Mouse (Mus musculus): ENCODE results near the gene Slc28a1. TPM values are rescaled to one million over a fixed set of nuclear protein-coding genes. Genes with fewer than 3 reads are reported as not detected.

Slc28a1 gene
- polyA plus RNA-seq, 1 experiment from 2014 or later: 0.14 TPM

- no peak overlapping the region for H3K4me3 ChIP-seq
- H3K9ac ChIP-seq: no peak overlapping the region
- no peak for ATAC-seq (replicated peaks; ENCODE audit: insufficient number of reproducible peaks, insufficient read depth, low FRiP score, low read depth)
- H3K27me3 ChIP-seq: no peaks in the 10 kb centered on the region
- 63% methylated on average over 8 of the region's 8 CpGs for WGBS
- no peaks in the 10 kb centered on the region for H3K36me3 ChIP-seq
- no peak overlapping the region for H3K27ac ChIP-seq
- peaks cover 8% of the 10 kb centered on the region; the same call in 1 of the 2 replicates for H3K4me1 ChIP-seq (replicated peaks)
- no peaks in the 10 kb centered on the region for H3K9me3 ChIP-seq (replicated peaks)
- H3K4me2 ChIP-seq: no peak overlapping the region
Measured at GRCm38 (mm10) chr7:81124773-81125172, 10.2 kb downstream of the Slc28a1 start.

- Histone ChIP-seq H3K9ac (no peak overlapping the region), H3K27me3 (no peaks in the 10 kb centered on the region), H3K4me2 (no peak overlapping the region), H3K9me3 (replicated peaks) (no peaks in the 10 kb centered on the region), H3K27ac (no peak overlapping the region), H3K36me3 (no peaks in the 10 kb centered on the region), H3K4me1 (replicated peaks) (peaks cover 10% of the 10 kb centered on the region; the same call in 1 of the 2 replicates), H3K4me3 (no peak overlapping the region)
- 73% methylated on average over 10 of the region's 10 CpGs for WGBS
- no peak; the same call in 1 of the 2 replicates for ATAC-seq (replicated peaks; ENCODE audit: insufficient number of reproducible peaks, insufficient read depth, low FRiP score, low read depth)
Measured at GRCm38 (mm10) chr7:81125215-81126175, 10.9 kb downstream of the Slc28a1 start.

- H3K9me3 ChIP-seq (replicated peaks): no peaks in the 10 kb centered on the region
- H3K27ac ChIP-seq: peak overlapping the region; percentile 76; the same call in 1 of the 2 replicates
- H3K4me1 ChIP-seq (replicated peaks): peaks cover 50% of the 10 kb centered on the region
- no peaks in the 10 kb centered on the region for H3K36me3 ChIP-seq
- no peak overlapping the region for H3K9ac ChIP-seq
- no peak overlapping the region for H3K4me3 ChIP-seq
- H3K27me3 ChIP-seq: no peaks in the 10 kb centered on the region
- H3K4me2 ChIP-seq: no peak overlapping the region
- 69% methylated on average over 7 of the region's 7 CpGs for WGBS
- no peak for ATAC-seq (replicated peaks; ENCODE audit: insufficient number of reproducible peaks, insufficient read depth, low FRiP score, low read depth)
Measured at GRCm38 (mm10) chr7:81131864-81132263, 17.3 kb downstream of the Slc28a1 start.

GRCm38 (mm10) chr7:81132851-81133279 lies 18.3 kb downstream of the Slc28a1 start:
- Histone ChIP-seq H3K4me3 (no peak overlapping the region), H3K27ac (peak overlapping the region; percentile 76), H3K36me3 (no peaks in the 10 kb centered on the region), H3K9me3 (replicated peaks) (no peaks in the 10 kb centered on the region), H3K27me3 (no peaks in the 10 kb centered on the region), H3K9ac (no peak overlapping the region), H3K4me1 (replicated peaks) (peaks cover 50% of the 10 kb centered on the region), H3K4me2 (no peak overlapping the region)
- ATAC-seq (replicated peaks; ENCODE audit: insufficient number of reproducible peaks, insufficient read depth, low FRiP score, low read depth): peak; percentile 77
- WGBS: 23% methylated on average over 2 of the region's 2 CpGs

- H3K27ac ChIP-seq: peak overlapping the region; percentile 76
- no peak overlapping the region for H3K9ac ChIP-seq
- WGBS: 77% methylated on average over 6 of the region's 6 CpGs
- no peak overlapping the region for H3K4me2 ChIP-seq
- H3K36me3 ChIP-seq: no peaks in the 10 kb centered on the region
- H3K9me3 ChIP-seq (replicated peaks): no peaks in the 10 kb centered on the region
- peak; percentile 0; the same call in 1 of the 2 replicates for ATAC-seq (replicated peaks; ENCODE audit: insufficient number of reproducible peaks, insufficient read depth, low FRiP score, low read depth)
- H3K4me1 ChIP-seq (replicated peaks): peaks cover 50% of the 10 kb centered on the region
- H3K4me3 ChIP-seq: no peak overlapping the region
- H3K27me3 ChIP-seq: no peaks in the 10 kb centered on the region
Measured at GRCm38 (mm10) chr7:81133416-81133815, 18.8 kb downstream of the Slc28a1 start.

- no peaks in the 10 kb centered on the region for H3K9me3 ChIP-seq (replicated peaks)
Measured at GRCm38 (mm10) chr7:81133941-81134340, 19.3 kb downstream of the Slc28a1 start.

GRCm38 (mm10) chr7:81134614-81135067 lies 20.0 kb downstream of the Slc28a1 start:
- Histone ChIP-seq H3K4me3 (peak overlapping the region; percentile 26), H3K9ac (peak overlapping the region; percentile 20)
- 7% methylated on average over 9 of the region's 9 CpGs for WGBS

More at GRCm38 (mm10) chr7:81133941-81134340, 19.3 kb downstream of the Slc28a1 start:
- peak overlapping the region; percentile 76 for H3K27ac ChIP-seq
- no peak overlapping the region for H3K4me3 ChIP-seq
- H3K27me3 ChIP-seq: no peaks in the 10 kb centered on the region
- H3K4me2 ChIP-seq: peak overlapping the region; percentile 55
- H3K4me1 ChIP-seq (replicated peaks): peaks cover 50% of the 10 kb centered on the region
- H3K36me3 ChIP-seq: no peaks in the 10 kb centered on the region
- no peak overlapping the region for H3K9ac ChIP-seq
- ATAC-seq (replicated peaks; ENCODE audit: insufficient number of reproducible peaks, insufficient read depth, low FRiP score, low read depth): no peak
- WGBS: 74% methylated on average over 2 of the region's 2 CpGs

GRCm38 (mm10) chr7:81137292-81137691 lies 22.7 kb downstream of the Slc28a1 start:
- no peaks in the 10 kb centered on the region for H3K9me3 ChIP-seq (replicated peaks)
- H3K27ac ChIP-seq: no peak overlapping the region
- no peak overlapping the region for H3K4me3 ChIP-seq
- ATAC-seq (replicated peaks; ENCODE audit: insufficient number of reproducible peaks, insufficient read depth, low FRiP score, low read depth): no peak
- H3K4me2 ChIP-seq: no peak overlapping the region
- no peak overlapping the region for H3K9ac ChIP-seq
- H3K27me3 ChIP-seq: no peaks in the 10 kb centered on the region
- H3K36me3 ChIP-seq: no peaks in the 10 kb centered on the region
- 80% methylated on average over 5 of the region's 5 CpGs for WGBS
- H3K4me1 ChIP-seq (replicated peaks): peaks cover 35% of the 10 kb centered on the region

More at GRCm38 (mm10) chr7:81134614-81135067, 20.0 kb downstream of the Slc28a1 start:
- peak overlapping the region; percentile 55 for H3K4me2 ChIP-seq
- ATAC-seq (replicated peaks; ENCODE audit: insufficient number of reproducible peaks, insufficient read depth, low FRiP score, low read depth): peak; percentile 72
- H3K36me3 ChIP-seq: no peaks in the 10 kb centered on the region
- no peaks in the 10 kb centered on the region for H3K9me3 ChIP-seq (replicated peaks)
- H3K27me3 ChIP-seq: no peaks in the 10 kb centered on the region
- peaks cover 46% of the 10 kb centered on the region for H3K4me1 ChIP-seq (replicated peaks)
- H3K27ac ChIP-seq: peak overlapping the region; percentile 76

GRCm38 (mm10) chr7:81139100-81139499 lies 24.5 kb downstream of the Slc28a1 start:
- H3K9me3 ChIP-seq (replicated peaks): no peaks in the 10 kb centered on the region
- 48% methylated on average over 7 of the region's 7 CpGs for WGBS
- no peak; the same call in 1 of the 2 replicates for ATAC-seq (replicated peaks; ENCODE audit: insufficient number of reproducible peaks, insufficient read depth, low FRiP score, low read depth)
- no peak overlapping the region for H3K9ac ChIP-seq
- no peak overlapping the region for H3K4me2 ChIP-seq
- H3K4me3 ChIP-seq: no peak overlapping the region
- H3K36me3 ChIP-seq: no peaks in the 10 kb centered on the region
- no peaks in the 10 kb centered on the region for H3K27me3 ChIP-seq
- H3K27ac ChIP-seq: peak overlapping the region; percentile 65
- peaks cover 17% of the 10 kb centered on the region for H3K4me1 ChIP-seq (replicated peaks)

- H3K9me3 ChIP-seq (replicated peaks): no peaks in the 10 kb centered on the region
- no peak for ATAC-seq (replicated peaks; ENCODE audit: insufficient number of reproducible peaks, insufficient read depth, low FRiP score, low read depth)
- H3K4me3 ChIP-seq: no peak overlapping the region
- 81% methylated on average over 5 of the region's 5 CpGs for WGBS
- no peak overlapping the region for H3K4me2 ChIP-seq
- no peak overlapping the region for H3K9ac ChIP-seq
- H3K27me3 ChIP-seq: no peaks in the 10 kb centered on the region
- H3K27ac ChIP-seq: peak overlapping the region; percentile 65
- H3K4me1 ChIP-seq (replicated peaks): peaks cover 9% of the 10 kb centered on the region
- no peaks in the 10 kb centered on the region for H3K36me3 ChIP-seq
Measured at GRCm38 (mm10) chr7:81139671-81140404, 25.2 kb downstream of the Slc28a1 start.

GRCm38 (mm10) chr7:81141541-81141940 lies 26.9 kb downstream of the Slc28a1 start:
- Histone ChIP-seq H3K4me2 (no peak overlapping the region), H3K9me3 (replicated peaks) (no peaks in the 10 kb centered on the region), H3K4me3 (no peak overlapping the region), H3K27ac (no peak overlapping the region), H3K27me3 (no peaks in the 10 kb centered on the region), H3K9ac (no peak overlapping the region), H3K36me3 (no peaks in the 10 kb centered on the region), H3K4me1 (replicated peaks) (0 out of 2 replicates have a peak, but pooled peaks cover 3% of the 10 kb centered on the region)
- ATAC-seq (replicated peaks; ENCODE audit: insufficient number of reproducible peaks, insufficient read depth, low FRiP score, low read depth): no peak
- WGBS: 86% methylated on average over 1 of the region's 1 CpGs
